Mouse (Mus musculus) kidney, embryonic 14.5 days (tissue): ENCODE results near the gene Samd11. TPM values are rescaled to one million over a fixed set of nuclear protein-coding genes. Genes with fewer than 3 reads are reported as not detected.
A peak's percentile ranks its signal among the peaks of the same experiment; 100 is the strongest.

Experiments used
- ATAC-seq: fragments of 200-750 bp; cut with Nextera tagmentation; 2 replicates; pipeline ENCODE4 v1.8.0; 2017; ENCODE audit warnings: moderate number of reproducible peaks, mild to moderate bottlenecking, moderate TSS enrichment, moderate library complexity; ENCODE audit not compliant: low FRiP score, low TSS enrichment
- H3K27ac ChIP-seq: fragments of 300-500 bp; sonication (generic); 2 replicates; pipeline ENCODE4 v1.5.1; 2014; ENCODE audit warnings: low read depth, mild to moderate bottlenecking, low read length, moderate library complexity, mixed read lengths
- H3K27me3 ChIP-seq: fragments of 300-500 bp; sonication (generic); 2 replicates; pipeline ENCODE4 v1.6.1; 2014; ENCODE audit warnings: mild to moderate bottlenecking, low read length; ENCODE audit not compliant: control insufficient read depth, insufficient read depth
- H3K36me3 ChIP-seq: fragments of 300-500 bp; sonication (generic); 2 replicates; pipeline ENCODE4 v1.6.1; 2014; ENCODE audit warnings: low read length, mixed read lengths; ENCODE audit not compliant: control insufficient read depth, insufficient read depth
- H3K4me1 ChIP-seq: fragments of 300-500 bp; sonication (generic); 2 replicates; pipeline ENCODE4 v1.6.1; 2014; ENCODE audit warnings: low read length, mixed read lengths; ENCODE audit not compliant: control insufficient read depth, insufficient read depth
- H3K4me2 ChIP-seq: fragments of 300-500 bp; sonication (generic); replicated peaks from 2 replicates; pipeline ENCODE4 v1.6.1; 2014; ENCODE audit warnings: low read depth, mild to moderate bottlenecking, low read length
- H3K4me3 ChIP-seq: fragments of 300-500 bp; sonication (generic); 2 replicates; pipeline ENCODE4 v1.5.1; 2014; ENCODE audit warnings: mild to moderate bottlenecking, low read length
- H3K9ac ChIP-seq: fragments of 300-500 bp; sonication (generic); 2 replicates; pipeline ENCODE4 v1.6.1; 2014; ENCODE audit warnings: low read depth, mild to moderate bottlenecking, low read length, moderate library complexity
- H3K9me3 ChIP-seq: fragments of 300-500 bp; sonication (generic); 2 replicates; pipeline ENCODE4 v1.6.1; 2016; ENCODE audit warnings: low read length; ENCODE audit not compliant: control insufficient read depth
- WGBS: fragments of 180-500 bp; shearing (Covaris S2); extraction: QIAGEN DNeasy Blood & Tissue Kit; methylation state at CpG from one replicate; pipeline ENCODE4 v1.1.7; 2014; 5-methylcytosine and 5-hydroxymethylcytosine counted together
- microRNA-seq: library from miRNA; unstranded; fragments of <30 nt; microRNA quantifications from one replicate; pipeline ENCODE4, GENCODE M21; 2016
- polyA plus RNA-seq: library from polyadenylated mRNA; unstranded; fragments of >200 nt; fragmentation: Nextera tagmentation; extraction: Ambion mirVana; gene quantifications from 2 replicates; pipeline ENCODE4 v1.2.1, GENCODE M21; 2014

The Samd11 gene
- polyA plus RNA-seq, 1 experiment from 2014 or later, result 0.18 TPM

- Histone ChIP-seq H3K4me2 (peak overlapping the region; percentile 88), H3K27ac (no peak overlapping the region), H3K4me3 (peak overlapping the region; percentile 50), H3K36me3 (no peaks in the 10 kb centered on the region), H3K27me3 (no peaks in the 10 kb centered on the region; the same call in 1 of the 2 replicates), H3K9me3 (no peaks in the 10 kb centered on the region), H3K9ac (no peak overlapping the region), H3K4me1 (no peaks in the 10 kb centered on the region)
- 47% methylated on average over 12 of the region's 12 CpGs for WGBS
- ATAC-seq, result no peak
Observed at GRCm38 (mm10) chr4:156202462-156202893, 53.0 kb downstream of the Samd11 start.

GRCm38 (mm10) chr4:156200623-156201475 is 54.6 kb downstream of the Samd11 start, which contains the start of gene Isg15:
Gene Isg15 (minus strand): TSS chr4:156200818.
- Histone ChIP-seq H3K9ac (no peak within 1 kb of the TSS), H3K27ac (no peak within 1 kb of the TSS), H3K36me3 (no peaks in the 10 kb centered on the region), H3K4me3 (no peak within 1 kb of the TSS), H3K4me2 (no peak within 1 kb of the TSS), H3K4me1 (peaks cover 4% of the 10 kb centered on the region), H3K9me3 (no peaks in the 10 kb centered on the region), H3K27me3 (no peaks in the 10 kb centered on the region; the same call in 1 of the 2 replicates)
- no peak for ATAC-seq
- 56% methylated on average over 10 of the region's 10 CpGs for WGBS

- peak overlapping the region; percentile 82 for H3K4me3 ChIP-seq
- H3K9me3 ChIP-seq, result no peaks in the 10 kb centered on the region
- H3K4me2 ChIP-seq, result peak overlapping the region; percentile 55
- H3K9ac ChIP-seq, result peak overlapping the region; percentile 63; the same call in 1 of the 2 replicates
- peaks cover 19% of the 10 kb centered on the region; the same call in 1 of the 2 replicates for H3K36me3 ChIP-seq
- peak; percentile 93 for ATAC-seq
- under 1% methylated on average over 22 of the region's 26 CpGs for WGBS
- peak overlapping the region; percentile 95 for H3K27ac ChIP-seq
- peaks cover 34% of the 10 kb centered on the region for H3K4me1 ChIP-seq
- H3K27me3 ChIP-seq, result no peaks in the 10 kb centered on the region
Observed at GRCm38 (mm10) chr4:156197829-156198205, 57.6 kb downstream of the Samd11 start.

- Histone ChIP-seq H3K9me3 (no peaks in the 10 kb centered on the region), H3K4me2 (peak within 1 kb of the TSS; percentile 85), H3K27ac (peak within 1 kb of the TSS; percentile 95), H3K4me3 (peak within 1 kb of the TSS; percentile 82), H3K36me3 (peaks cover 25% of the 10 kb centered on the region; the same call in 1 of the 2 replicates), H3K4me1 (peaks cover 39% of the 10 kb centered on the region), H3K27me3 (no peaks in the 10 kb centered on the region), H3K9ac (peak within 1 kb of the TSS; percentile 91)
- 1% methylated on average over 23 of the region's 88 CpGs for whole genome bisulfite sequencing
- peak; percentile 85 for ATAC-seq
Observed at GRCm38 (mm10) chr4:156197131-156197828, 58.2 kb downstream of the Samd11 start, which contains the start of gene Agrn. Gene Agrn (minus strand): TSS chr4:156197488.

Small RNA genes lying within 50 kb of the gene (microRNA-seq; reads per million reads assigned to microRNA genes)
- 4.6 reads per million, percentile 19 among the genes with 10 or more reads in this experiment for gene Mir7658

Other genes starting within 250 kb of the Samd11 start
- gene Tnfrsf4, start 241.8 kb downstream of the Samd11 start, polyA plus RNA-seq, result 0.76 and 0.77 TPM in 2 replicates
- 2.3 and 2.8 TPM in 2 replicates for gene Tnfrsf18, start 229.5 kb downstream of the Samd11 start, polyA plus RNA-seq
- 3.5 and 6.0 TPM in 2 replicates for gene Ttll10, start 196.2 kb downstream of the Samd11 start, polyA plus RNA-seq
- 30.2 and 47.3 TPM in 2 replicates for gene 9430015G10Rik, start 145.7 kb downstream of the Samd11 start, polyA plus RNA-seq
- 0.35 and 0.57 TPM in 2 replicates for gene Rnf223, start 125.1 kb downstream of the Samd11 start, polyA plus RNA-seq
- 61.6 and 83.9 TPM in 2 replicates for gene Agrn, start 58.2 kb downstream of the Samd11 start, polyA plus RNA-seq
- gene Isg15, start 54.8 kb downstream of the Samd11 start, polyA plus RNA-seq, result 0.36 TPM in 1 of 2 replicates, not detected in the other
- gene AW011738, start 52.4 kb downstream of the Samd11 start, polyA plus RNA-seq, result 1.0 and 1.6 TPM in 2 replicates
- gene Perm1, start 39.8 kb downstream of the Samd11 start, polyA plus RNA-seq, result 0.67 and 0.92 TPM in 2 replicates
- 17.4 and 20.3 TPM in 2 replicates for gene Plekhn1, start 20.8 kb downstream of the Samd11 start, polyA plus RNA-seq
- gene Noc2l, start 19.6 kb downstream of the Samd11 start, polyA plus RNA-seq, result 79.7 and 109 TPM in 2 replicates
- not detected in 2 replicates for gene Vmn2r-ps159, start 75.4 kb upstream of the Samd11 start, polyA plus RNA-seq